Mouse (Mus musculus): ENCODE measurements around the gene Rfk.

- no peak for TF ChIP-seq POLR2A (IDR thresholded peaks at IDR 0.05; ENCODE audit: low read depth, low read length)
- no peak for TF ChIP-seq JUND (conservative IDR thresholded peaks at IDR 0.05; ENCODE audit: low read depth, low read length)
- no peak for TF ChIP-seq USF1 (IDR thresholded peaks at IDR 0.05; ENCODE audit: low read depth, low read length)
- no peak for TF ChIP-seq HCFC1 (IDR thresholded peaks at IDR 0.05; ENCODE audit: low read depth, low read length)
- TF ChIP-seq MEF2A (IDR thresholded peaks at IDR 0.05; ENCODE audit: borderline replicate concordance, low read depth, low read length), result no peak
- no peak for TF ChIP-seq MYC (IDR thresholded peaks at IDR 0.05; ENCODE audit: low read depth, low read length)
- TF ChIP-seq ZC3H11A (IDR thresholded peaks at IDR 0.05; ENCODE audit: low read depth, low read length), result no peak
- no peak for TF ChIP-seq RAD21 (IDR thresholded peaks at IDR 0.05; ENCODE audit: low read depth, low read length)
- no peak for TF ChIP-seq ZNF384 (IDR thresholded peaks at IDR 0.05; ENCODE audit: low read depth, low read length)
- no peak for TF ChIP-seq NELFE (IDR thresholded peaks at IDR 0.05; ENCODE audit: low read depth, low read length)
Observed at GRCm38 (mm10) chr19:17408591-17408990, 14.7 kb downstream of the Rfk start.

Measured in CH12.LX (cell line).